In genomic region chr1:34653963-34654644, GRCm38 (mm10) we compare ENCODE assay signal across 22 mouse cellular contexts.
A peak's percentile ranks its signal among the peaks of the same experiment; 100 is the strongest.
DNase-seq lines count a peak whose midpoint lies in the region; ATAC-seq lines count a peak whose summit lies in the region.
"Had no signal": no experiment of that assay in that cellular context is flagged by ENCODE, and none has a peak within 500 bp of the region (broad histone marks: within the 10 kb centered on the region; RNA-seq: fewer than 3 reads in every experiment).

No protein-coding gene starts in this region.

- ATAC-seq in cerebellum, adult (ENCODE audit: insufficient number of reproducible peaks, low FRiP score, low TSS enrichment), result no peak
- ATAC-seq: CD4-positive, CD25-positive, alpha-beta regulatory T cell, adult 4 months; forebrain, embryonic 16.5 days; hindbrain, embryonic 16.5 days; intestine, embryonic 15.5 days; liver, embryonic 12.5 days had no signal

- peak; percentile 48 to 55 for DNase-seq in cerebellum, postnatal 14 days
- DNase-seq in layer of hippocampus, adult 11-12 months (ENCODE audit: low spot score), result peak; percentile 67
- DNase-seq in layer of hippocampus, postnatal 14 days (ENCODE audit: low spot score in 2 of 2), result no peak
- peak; percentile 77 for DNase-seq in right cerebral cortex, adult 18-20 months
- DNase-seq in right cerebral cortex, postnatal 4 days, result no peak
- DNase-seq in right cerebral cortex, postnatal 36 days (ENCODE audit: low spot score in 2 of 2), result peak; percentile 45 to 64
- no peak for DNase-seq in urinary bladder, postnatal 36 days (ENCODE audit: low spot score in 2 of 2)
- DNase-seq: adrenal gland, postnatal 14 days; gastrocnemius, adult 2 months; heart, postnatal 4 days; kidney, adult 9 months; kidney, postnatal 14 days; lung, adult 18-20 months; lung, postnatal 14 days; thymus, adult 2 months; thymus, postnatal 4 days had no signal

Comparison
In these comparisons a context has a peak if more than half of its experiments do, and no peak if none do; other contexts are left out.
1. DNase-seq: peak in cerebellum, postnatal 14 days (2 of 2), layer of hippocampus, adult 11-12 months (single experiment), right cerebral cortex, adult 18-20 months (single experiment) and right cerebral cortex, postnatal 36 days (2 of 2); none in layer of hippocampus, postnatal 14 days (0 of 2), right cerebral cortex, postnatal 4 days (single experiment) and urinary bladder, postnatal 36 days (0 of 2).